Mouse (Mus musculus): ENCODE results near the gene Erich4. TPM values are rescaled to one million over a fixed set of nuclear protein-coding genes. Genes with fewer than 3 reads are reported as not detected.

The Erich4 gene
- polyA plus RNA-seq, 1 experiment from 2014 or later, result not detected

DNA sequence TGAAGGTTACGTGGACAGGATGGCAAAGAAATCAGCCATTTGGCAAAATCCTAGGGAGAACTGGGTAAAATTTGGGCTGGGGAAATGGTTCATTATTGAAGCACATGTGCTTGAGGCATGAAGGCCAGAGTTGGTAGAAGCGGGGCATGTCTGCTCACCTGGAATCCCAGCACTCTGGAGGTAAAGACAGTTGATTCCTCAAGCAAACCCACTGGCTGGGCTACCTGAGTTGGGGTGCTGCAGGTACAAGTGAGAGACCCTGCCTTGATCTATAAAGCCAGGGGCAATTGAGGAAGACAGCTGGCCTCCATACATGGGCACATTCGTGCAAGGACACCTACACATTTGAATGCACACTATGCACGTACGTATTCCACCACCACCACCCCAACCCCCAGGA, 4.4 kb upstream of the Erich4 start:
- ATAC-seq (replicated peaks; ENCODE audit: insufficient number of reproducible peaks, low FRiP score, low TSS enrichment, low read depth), result no peak
- WGBS, result 90% methylated on average over 5 of the region's 5 CpGs
- peak overlapping the region; percentile 62; the same call in 1 of the 2 replicates for H3K4me3 ChIP-seq (ENCODE audit: low read depth, low read length)
- no peak overlapping the region for H3K27ac ChIP-seq (replicated peaks; ENCODE audit: low read depth, low read length)
- no peak for DNase-seq (ENCODE audit: low spot score)
- no peaks in the 10 kb centered on the region; the same call in 1 of the 2 replicates for H3K36me3 ChIP-seq (replicated peaks; ENCODE audit: control insufficient read depth, insufficient read depth, low read depth, low read length)
- H3K4me2 ChIP-seq (ENCODE audit: low read depth, low read length), result no peak overlapping the region; the same call in 1 of the 2 replicates
- no peaks in the 10 kb centered on the region for H3K27me3 ChIP-seq (ENCODE audit: control insufficient read depth, insufficient read depth, low read length)
- H3K4me1 ChIP-seq (ENCODE audit: control insufficient read depth, insufficient read depth, low read length), result no peaks in the 10 kb centered on the region
- no peak overlapping the region; the same call in 1 of the 2 replicates for H3K9ac ChIP-seq (replicated peaks; ENCODE audit: low read length)
- H3K9me3 ChIP-seq (replicated peaks; ENCODE audit: control insufficient read depth, low read length), result no peaks in the 10 kb centered on the region

DNA sequence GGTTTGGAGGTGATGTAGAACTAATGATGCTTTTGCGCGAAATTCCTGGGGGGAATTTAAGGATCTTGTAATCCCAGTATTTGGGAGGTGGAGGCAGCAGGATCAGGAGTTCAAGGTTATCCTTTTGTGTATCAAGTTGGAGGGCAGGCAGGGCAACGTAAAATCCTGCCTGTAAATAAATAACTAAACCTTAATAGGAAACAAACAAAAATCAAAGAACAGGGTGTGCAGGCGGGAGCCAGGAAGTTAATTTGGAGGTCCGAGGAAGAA, 4.0 kb upstream of the Erich4 start:
- no peak for ATAC-seq (replicated peaks; ENCODE audit: insufficient number of reproducible peaks, low FRiP score, low TSS enrichment, low read depth)
- DNase-seq (ENCODE audit: low spot score), result no peak
- Histone ChIP-seq H3K27ac (replicated peaks; ENCODE audit: low read depth, low read length) (no peak overlapping the region), H3K9me3 (replicated peaks; ENCODE audit: control insufficient read depth, low read length) (no peaks in the 10 kb centered on the region), H3K4me2 (ENCODE audit: low read depth, low read length) (peak overlapping the region; percentile 63), H3K9ac (replicated peaks; ENCODE audit: low read length) (peak overlapping the region; percentile 64), H3K4me1 (ENCODE audit: control insufficient read depth, insufficient read depth, low read length) (no peaks in the 10 kb centered on the region), H3K4me3 (ENCODE audit: low read depth, low read length) (peak overlapping the region; percentile 62), H3K36me3 (replicated peaks; ENCODE audit: control insufficient read depth, insufficient read depth, low read depth, low read length) (no peaks in the 10 kb centered on the region; the same call in 1 of the 2 replicates), H3K27me3 (ENCODE audit: control insufficient read depth, insufficient read depth, low read length) (no peaks in the 10 kb centered on the region)
- 15% methylated on average over 5 of the region's 5 CpGs for WGBS

DNA sequence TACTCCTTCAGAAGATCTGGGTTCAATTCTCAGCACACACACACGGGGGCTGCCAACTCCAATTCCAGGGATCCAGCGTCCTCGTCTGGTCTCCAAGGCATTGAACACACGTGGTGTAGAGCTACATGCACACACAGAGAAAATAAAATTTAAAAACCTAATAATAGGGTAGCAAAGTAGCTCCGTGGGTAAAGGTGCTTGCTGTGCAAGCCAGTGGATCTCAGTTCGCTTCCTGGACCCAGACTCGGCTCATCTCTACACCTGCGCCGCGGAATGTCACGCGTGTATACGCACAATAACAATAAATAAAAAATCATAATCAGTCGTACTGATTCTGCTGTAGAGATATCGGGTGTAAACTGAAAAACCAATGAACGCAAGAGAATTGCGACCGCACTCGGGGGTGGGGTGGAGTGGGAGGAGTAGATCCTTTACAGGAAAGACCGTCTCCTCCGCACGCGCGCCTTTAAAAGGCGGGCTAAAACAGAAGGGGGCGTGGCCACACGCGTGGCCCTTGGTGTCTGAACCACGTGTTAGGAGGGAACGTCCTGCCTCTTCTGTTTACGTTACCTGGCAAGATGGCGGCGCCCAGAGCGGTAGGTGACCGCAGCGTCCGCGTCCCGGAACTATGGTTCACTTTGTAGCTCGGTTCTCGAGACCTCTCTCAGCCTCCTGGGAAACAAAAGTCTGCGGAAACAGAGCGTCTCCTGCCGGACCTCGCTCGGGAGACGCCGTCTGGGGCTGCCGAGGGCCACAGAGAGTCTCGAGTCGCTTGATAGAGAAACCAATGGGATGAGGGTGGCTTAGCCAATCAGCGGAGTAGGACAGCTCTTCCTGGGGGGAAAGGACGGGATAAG, 3.4 kb upstream of the Erich4 start, which contains the start of gene Dmac2:
Dmac2 (plus strand) TSS at position 550 of the 857 bp plus-strand sequence.
- Histone ChIP-seq H3K4me3 (ENCODE audit: low read depth, low read length) (peak within 1 kb of the TSS; percentile 62), H3K4me2 (ENCODE audit: low read depth, low read length) (peak within 1 kb of the TSS; percentile 63), H3K4me1 (ENCODE audit: control insufficient read depth, insufficient read depth, low read length) (no peaks in the 10 kb centered on the region), H3K9ac (replicated peaks; ENCODE audit: low read length) (peak within 1 kb of the TSS; percentile 64), H3K9me3 (replicated peaks; ENCODE audit: control insufficient read depth, low read length) (no peaks in the 10 kb centered on the region), H3K36me3 (replicated peaks; ENCODE audit: control insufficient read depth, insufficient read depth, low read depth, low read length) (no peaks in the 10 kb centered on the region; the same call in 1 of the 2 replicates), H3K27me3 (ENCODE audit: control insufficient read depth, insufficient read depth, low read length) (no peaks in the 10 kb centered on the region), H3K27ac (replicated peaks; ENCODE audit: low read depth, low read length) (no peak within 1 kb of the TSS)
- peak; percentile 95 for DNase-seq (ENCODE audit: low spot score)
- WGBS, result 2% methylated on average over 53 of the region's 53 CpGs
- ATAC-seq (replicated peaks; ENCODE audit: insufficient number of reproducible peaks, low FRiP score, low TSS enrichment, low read depth), result peak; percentile 84

DNA sequence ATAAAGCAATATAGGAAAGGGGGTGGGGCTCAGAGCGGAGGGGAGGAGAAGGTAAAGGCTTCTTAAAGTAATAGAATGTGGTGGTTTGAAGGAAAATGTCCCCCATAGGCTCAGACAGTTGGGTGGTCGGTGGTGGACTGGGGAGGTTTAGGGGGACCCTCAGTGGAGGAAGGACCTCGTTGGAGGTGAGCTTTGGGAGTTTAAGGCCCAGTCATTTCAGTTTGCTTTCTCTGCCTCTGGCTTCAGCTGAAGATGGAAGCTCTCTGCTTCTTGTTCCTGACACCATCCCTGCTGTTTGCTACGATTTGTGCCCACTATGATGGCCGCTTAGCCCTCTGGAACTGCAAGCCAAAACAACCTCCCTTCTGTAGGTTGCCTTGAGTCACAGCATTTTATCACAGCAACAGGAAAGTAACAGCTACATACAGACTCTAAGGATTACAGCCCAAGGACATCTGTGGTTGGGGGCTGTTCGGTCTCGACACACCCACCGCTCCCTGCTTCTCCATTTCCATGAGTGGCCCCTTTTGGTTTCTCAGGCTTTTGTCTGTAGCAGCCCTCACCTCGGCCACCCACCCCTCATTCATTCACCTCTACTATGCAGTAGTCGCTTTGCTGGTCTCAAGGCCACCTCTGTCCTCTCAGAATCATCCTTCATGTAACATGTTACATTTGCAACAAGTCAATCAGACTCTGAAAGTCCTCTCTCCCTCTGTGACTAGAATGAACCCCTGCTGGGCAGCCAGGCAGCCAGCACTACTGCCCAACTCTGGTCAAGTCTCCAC, 1.9 kb upstream of the Erich4 start:
- no peak overlapping the region for H3K9ac ChIP-seq (replicated peaks; ENCODE audit: low read length)
- no peak overlapping the region for H3K4me3 ChIP-seq (ENCODE audit: low read depth, low read length)
- no peaks in the 10 kb centered on the region; the same call in 1 of the 2 replicates for H3K36me3 ChIP-seq (replicated peaks; ENCODE audit: control insufficient read depth, insufficient read depth, low read depth, low read length)
- no peak overlapping the region for H3K4me2 ChIP-seq (ENCODE audit: low read depth, low read length)
- no peaks in the 10 kb centered on the region for H3K9me3 ChIP-seq (replicated peaks; ENCODE audit: control insufficient read depth, low read length)
- ATAC-seq (replicated peaks; ENCODE audit: insufficient number of reproducible peaks, low FRiP score, low TSS enrichment, low read depth), result no peak
- H3K27me3 ChIP-seq (ENCODE audit: control insufficient read depth, insufficient read depth, low read length), result no peaks in the 10 kb centered on the region
- no peak overlapping the region for H3K27ac ChIP-seq (replicated peaks; ENCODE audit: low read depth, low read length)
- WGBS, result 85% methylated on average over 10 of the region's 10 CpGs
- H3K4me1 ChIP-seq (ENCODE audit: control insufficient read depth, insufficient read depth, low read length), result no peaks in the 10 kb centered on the region
- no peak for DNase-seq (ENCODE audit: low spot score)

DNA sequence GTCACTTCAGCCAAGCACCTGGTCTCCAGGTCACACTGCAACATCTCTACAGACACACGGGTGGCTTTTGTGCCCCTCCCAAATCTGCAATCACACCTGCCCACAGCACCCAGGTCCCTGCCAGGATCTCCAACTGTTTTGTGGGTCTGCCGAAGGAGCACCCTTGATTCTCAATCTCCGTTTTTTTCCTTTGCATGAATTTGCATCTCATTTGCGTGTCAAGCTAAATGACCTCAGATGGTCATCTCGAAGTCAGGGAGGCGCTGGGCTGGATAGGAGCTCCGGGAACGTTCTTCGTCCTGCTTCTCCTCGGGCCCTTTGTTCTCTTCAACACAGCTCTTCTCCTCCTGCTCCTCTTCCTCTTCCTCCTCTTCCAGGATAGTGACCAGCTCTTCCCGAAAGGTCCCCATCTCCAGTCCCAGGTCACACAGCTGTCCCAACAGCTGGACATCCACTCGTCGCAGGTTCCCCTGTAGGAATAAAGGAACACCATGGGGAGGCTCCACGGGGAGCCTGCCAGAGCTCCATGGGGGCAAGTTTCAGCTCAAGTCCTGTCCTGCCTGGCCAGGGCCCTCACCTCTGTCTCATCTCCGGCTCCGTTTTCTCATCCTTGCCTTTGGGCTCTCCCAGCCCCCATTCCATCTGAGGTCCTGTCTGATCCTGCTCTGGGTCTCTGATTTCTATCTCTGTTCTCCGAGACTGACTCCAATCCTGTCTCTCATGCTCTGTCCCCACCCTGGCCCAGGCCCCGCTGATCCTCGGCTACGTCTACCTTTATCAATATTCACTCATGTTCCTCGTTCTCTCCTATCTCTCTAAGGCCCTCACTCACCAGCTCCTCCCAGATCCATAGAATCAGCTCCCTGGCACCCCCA, 624 bp downstream of the Erich4 start:
- Histone ChIP-seq H3K4me2 (ENCODE audit: low read depth, low read length) (no peak overlapping the region), H3K36me3 (replicated peaks; ENCODE audit: control insufficient read depth, insufficient read depth, low read depth, low read length) (no peaks in the 10 kb centered on the region), H3K27me3 (ENCODE audit: control insufficient read depth, insufficient read depth, low read length) (no peaks in the 10 kb centered on the region), H3K9me3 (replicated peaks; ENCODE audit: control insufficient read depth, low read length) (no peaks in the 10 kb centered on the region), H3K4me3 (ENCODE audit: low read depth, low read length) (no peak overlapping the region), H3K27ac (replicated peaks; ENCODE audit: low read depth, low read length) (no peak overlapping the region), H3K4me1 (ENCODE audit: control insufficient read depth, insufficient read depth, low read length) (no peaks in the 10 kb centered on the region), H3K9ac (replicated peaks; ENCODE audit: low read length) (no peak overlapping the region)
- no peak for ATAC-seq (replicated peaks; ENCODE audit: insufficient number of reproducible peaks, low FRiP score, low TSS enrichment, low read depth)
- no peak for DNase-seq (ENCODE audit: low spot score)
- WGBS, result 69% methylated on average over 21 of the region's 21 CpGs

DNA sequence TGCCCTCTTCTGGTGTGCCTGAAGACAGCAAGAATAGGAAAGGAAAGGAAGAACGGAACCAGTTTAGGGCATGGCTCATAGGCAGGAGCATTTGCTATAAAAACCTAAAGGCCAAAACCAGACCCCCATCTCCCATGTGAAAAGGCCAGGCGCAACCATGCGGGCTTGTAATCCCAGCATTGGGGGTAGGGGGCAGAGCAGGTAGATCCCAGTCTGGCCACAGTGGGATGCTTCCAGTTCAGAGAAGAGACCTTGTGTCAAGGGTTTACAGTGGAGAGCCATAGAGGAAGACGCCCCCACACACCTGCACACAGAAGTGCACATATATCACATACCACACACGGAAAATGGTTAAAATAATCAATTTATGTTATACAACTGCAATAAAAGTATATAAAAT, 1.6 kb downstream of the Erich4 start:
- Histone ChIP-seq H3K4me3 (ENCODE audit: low read depth, low read length) (no peak overlapping the region), H3K36me3 (replicated peaks; ENCODE audit: control insufficient read depth, insufficient read depth, low read depth, low read length) (no peaks in the 10 kb centered on the region), H3K4me1 (ENCODE audit: control insufficient read depth, insufficient read depth, low read length) (no peaks in the 10 kb centered on the region), H3K9ac (replicated peaks; ENCODE audit: low read length) (no peak overlapping the region), H3K27ac (replicated peaks; ENCODE audit: low read depth, low read length) (no peak overlapping the region), H3K4me2 (ENCODE audit: low read depth, low read length) (no peak overlapping the region), H3K9me3 (replicated peaks; ENCODE audit: control insufficient read depth, low read length) (no peaks in the 10 kb centered on the region), H3K27me3 (ENCODE audit: control insufficient read depth, insufficient read depth, low read length) (no peaks in the 10 kb centered on the region)
- ATAC-seq (replicated peaks; ENCODE audit: insufficient number of reproducible peaks, low FRiP score, low TSS enrichment, low read depth) (no peak), DNase-seq (ENCODE audit: low spot score) (no peak)
- WGBS, result 88% methylated on average over 5 of the region's 5 CpGs

DNA sequence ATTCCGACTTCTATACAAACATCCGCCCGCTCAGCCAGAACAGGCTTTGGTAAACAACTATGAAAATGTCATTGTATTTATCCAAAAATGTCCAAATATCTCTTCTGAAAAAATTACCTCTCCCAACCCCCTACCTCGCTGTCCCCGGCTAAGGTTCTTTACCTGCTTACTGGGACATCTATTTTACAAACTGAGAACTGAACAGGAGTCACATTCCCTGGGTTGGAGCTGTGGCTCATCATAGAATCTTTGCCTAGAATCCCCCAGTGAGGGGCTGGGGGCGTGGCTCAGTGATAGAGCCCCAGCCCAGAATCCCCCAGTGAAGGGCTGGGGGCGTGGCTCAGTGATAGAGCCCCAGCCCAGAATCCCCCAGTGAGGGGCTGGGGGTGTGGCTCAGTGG, 4.2 kb downstream of the Erich4 start:
- no peaks in the 10 kb centered on the region for H3K9me3 ChIP-seq (replicated peaks; ENCODE audit: control insufficient read depth, low read length)
- no peaks in the 10 kb centered on the region for H3K36me3 ChIP-seq (replicated peaks; ENCODE audit: control insufficient read depth, insufficient read depth, low read depth, low read length)
- no peak overlapping the region for H3K4me2 ChIP-seq (ENCODE audit: low read depth, low read length)
- 42% methylated on average over 7 of the region's 7 CpGs for WGBS
- no peaks in the 10 kb centered on the region for H3K27me3 ChIP-seq (ENCODE audit: control insufficient read depth, insufficient read depth, low read length)
- no peak overlapping the region for H3K4me3 ChIP-seq (ENCODE audit: low read depth, low read length)
- DNase-seq (ENCODE audit: low spot score), result no peak
- H3K9ac ChIP-seq (replicated peaks; ENCODE audit: low read length), result no peak overlapping the region
- no peak for ATAC-seq (replicated peaks; ENCODE audit: insufficient number of reproducible peaks, low FRiP score, low TSS enrichment, low read depth)
- no peak overlapping the region for H3K27ac ChIP-seq (replicated peaks; ENCODE audit: low read depth, low read length)
- H3K4me1 ChIP-seq (ENCODE audit: control insufficient read depth, insufficient read depth, low read length), result no peaks in the 10 kb centered on the region

Data from embryonic facial prominence, embryonic 11.5 days (tissue).